Mouse (Mus musculus) gonadal fat pad, adult 2 months (tissue): ENCODE measurements around the gene Ror2. TPM values are rescaled to one million over a fixed set of nuclear protein-coding genes. Genes with fewer than 3 reads are reported as not detected.

Experiments
- DNase-seq: peaks from one replicate; pipeline ENCODE4 v3.0.0-alpha.2; 2012; ENCODE audit warnings: low read depth
- polyA plus RNA-seq: library from polyadenylated mRNA; depleted of rRNA; stranded (reverse); fragments of >200 nt; gene quantifications from 2 replicates; pipeline ENCODE4 v1.2.3, GENCODE M21; 2012

The Ror2 gene
- polyA plus RNA-seq, 1 experiment = 1.8 TPM

DNA sequence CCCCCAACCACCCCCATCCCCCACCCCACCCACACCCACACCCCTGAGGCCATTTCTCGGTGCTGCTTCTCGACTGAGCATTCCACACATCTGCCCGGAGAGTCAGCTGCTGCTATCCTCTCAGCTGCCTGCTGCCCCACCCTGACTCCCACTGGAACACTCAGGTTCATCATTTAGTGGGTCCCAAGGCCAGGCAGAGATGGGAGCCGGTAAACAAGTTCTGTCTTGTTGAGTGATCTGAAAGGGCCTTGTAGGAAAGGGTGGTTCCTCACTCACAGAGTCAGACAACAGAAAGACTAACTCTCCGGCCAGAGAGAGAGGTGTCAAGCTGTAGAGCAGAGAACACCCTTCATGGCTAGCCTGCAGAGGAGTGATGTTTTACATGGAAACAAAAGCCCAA, 155.9 kb downstream of the Ror2 start:
- no peak for DNase-seq

DNA sequence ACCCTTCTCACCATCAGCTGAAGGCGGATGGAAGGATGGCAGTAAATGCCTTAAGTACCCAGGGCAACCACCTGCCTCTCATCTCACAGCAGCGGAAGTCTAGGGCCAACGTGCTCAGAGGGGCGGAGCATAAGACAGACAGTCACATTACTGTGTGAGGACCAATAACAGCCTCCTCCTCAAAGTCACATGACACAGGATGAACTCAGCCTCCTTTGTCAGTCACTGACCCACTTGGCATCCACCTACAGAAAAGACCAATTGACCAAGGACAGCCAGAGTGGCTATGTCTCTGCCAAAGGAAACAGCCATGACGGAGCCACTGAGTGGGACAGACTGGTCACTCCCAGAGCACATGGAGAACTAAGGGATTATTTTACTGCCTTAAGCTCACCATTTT, 160.3 kb downstream of the Ror2 start:
- no peak for DNase-seq

DNA sequence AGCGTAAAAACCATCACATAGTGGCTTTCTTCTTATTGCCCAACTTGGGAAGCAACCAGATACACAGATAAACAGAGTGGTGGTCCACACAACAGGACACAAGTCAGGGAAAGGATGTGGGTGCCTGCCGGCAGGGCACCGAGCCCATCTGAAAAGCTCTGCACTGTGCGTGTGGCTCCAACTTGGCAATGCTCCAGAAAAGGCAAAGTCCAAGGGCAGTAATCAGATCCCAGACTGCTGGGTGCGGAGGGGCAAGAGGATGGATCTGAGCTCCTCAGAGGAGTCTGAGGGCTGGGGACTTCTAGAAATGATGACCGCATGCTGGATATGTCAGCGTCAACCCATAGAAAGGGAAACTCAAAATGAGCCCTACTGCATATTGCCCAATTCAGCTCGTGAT, 163.8 kb downstream of the Ror2 start:
- DNase-seq = no peak

- no peak for DNase-seq
These were observed 165.0 kb downstream of the Ror2 start for GRCm38 (mm10) chr13:53120906-53121305.

- DNase-seq = no peak
These were observed 166.1 kb downstream of the Ror2 start for GRCm38 (mm10) chr13:53119586-53120426.

DNA sequence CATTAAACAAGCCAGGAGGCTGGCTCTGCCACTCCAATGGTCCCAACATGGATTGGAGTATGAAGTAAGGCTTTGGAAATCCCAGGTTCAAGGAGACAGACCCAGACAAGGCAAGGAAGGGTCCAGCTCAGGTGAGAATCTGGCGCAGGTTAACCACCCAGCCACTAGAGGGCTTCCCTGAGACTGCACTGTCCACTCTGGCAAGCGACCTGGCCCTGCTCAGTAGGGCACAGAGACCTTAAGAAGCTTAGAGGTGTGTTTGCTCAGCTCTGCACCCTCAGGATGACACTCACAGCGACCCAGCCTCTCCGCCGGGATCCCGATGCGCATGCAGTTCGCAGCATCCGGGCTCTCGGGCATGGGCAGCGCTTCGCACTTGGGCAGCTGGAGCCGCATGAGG, 167.5 kb downstream of the Ror2 start:
- DNase-seq = no peak

- DNase-seq = no peak
These were observed 168.0 kb downstream of the Ror2 start for GRCm38 (mm10) chr13:53117921-53118320.

DNA sequence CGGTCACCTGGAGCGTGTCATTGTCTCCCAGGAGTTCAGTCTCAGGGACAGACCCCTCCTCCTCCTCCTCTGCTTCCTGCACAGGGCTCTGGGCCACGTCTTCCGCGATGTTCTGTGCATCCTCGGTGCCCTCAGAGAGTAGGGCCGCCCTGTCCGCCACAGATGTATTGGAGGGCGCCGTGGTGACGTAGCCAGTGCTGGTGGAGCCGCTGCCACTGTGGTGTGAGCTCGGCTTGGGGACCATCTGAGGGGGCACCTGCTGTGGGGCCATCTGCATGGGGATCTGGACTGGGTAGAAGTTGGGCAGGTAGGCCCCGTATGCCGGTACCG, 175.7 kb downstream of the Ror2 start:
- DNase-seq = no peak

- DNase-seq = no peak
These were observed 176.2 kb downstream of the Ror2 start for GRCm38 (mm10) chr13:53109560-53110248.

DNA sequence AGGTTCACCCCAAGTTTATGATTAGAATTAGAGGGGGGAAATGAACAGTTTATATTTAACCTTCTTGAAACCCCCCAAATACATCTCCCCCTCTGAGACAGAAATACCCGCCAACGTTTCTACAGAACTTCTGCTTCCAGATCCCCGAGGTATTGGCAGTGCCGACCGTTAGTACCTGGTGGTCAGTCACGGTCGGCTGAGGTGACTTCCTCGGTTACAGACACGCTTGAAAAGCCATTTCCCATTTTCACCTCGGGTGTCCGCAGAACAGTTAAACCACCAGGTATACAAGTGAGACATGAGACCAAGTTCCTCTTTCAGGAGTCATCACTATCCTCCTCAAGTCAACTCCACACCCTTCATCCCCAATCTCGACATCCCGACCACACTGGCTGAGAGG, 179.2 kb downstream of the Ror2 start:
- DNase-seq = no peak

- DNase-seq = no peak
These were observed 185.9 kb downstream of the Ror2 start for GRCm38 (mm10) chr13:53099771-53100682.

- no peak for DNase-seq
These were observed 189.3 kb downstream of the Ror2 start for GRCm38 (mm10) chr13:53096615-53097014.

- DNase-seq = no peak
These were observed 190.7 kb downstream of the Ror2 start for GRCm38 (mm10) chr13:53095222-53095621.

DNA sequence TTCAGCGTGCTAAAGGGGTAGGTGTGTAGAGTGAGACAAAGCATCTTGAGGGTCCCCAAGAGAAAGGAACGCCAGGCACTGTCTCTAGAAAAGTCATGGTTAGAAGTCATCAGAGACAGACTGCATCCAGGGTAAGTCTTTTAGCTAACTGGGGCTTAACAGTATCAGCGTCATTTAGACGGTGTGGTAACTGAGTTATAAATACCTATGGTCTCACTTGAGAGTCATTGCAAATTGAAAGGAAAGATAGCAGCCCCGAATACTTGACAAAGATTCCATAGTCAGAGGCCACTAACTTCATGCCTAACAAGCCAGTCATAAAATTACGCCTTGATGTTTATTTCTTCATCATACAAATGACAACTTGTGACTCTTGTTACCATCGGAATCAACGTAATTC, 191.3 kb downstream of the Ror2 start:
- DNase-seq = no peak

DNA sequence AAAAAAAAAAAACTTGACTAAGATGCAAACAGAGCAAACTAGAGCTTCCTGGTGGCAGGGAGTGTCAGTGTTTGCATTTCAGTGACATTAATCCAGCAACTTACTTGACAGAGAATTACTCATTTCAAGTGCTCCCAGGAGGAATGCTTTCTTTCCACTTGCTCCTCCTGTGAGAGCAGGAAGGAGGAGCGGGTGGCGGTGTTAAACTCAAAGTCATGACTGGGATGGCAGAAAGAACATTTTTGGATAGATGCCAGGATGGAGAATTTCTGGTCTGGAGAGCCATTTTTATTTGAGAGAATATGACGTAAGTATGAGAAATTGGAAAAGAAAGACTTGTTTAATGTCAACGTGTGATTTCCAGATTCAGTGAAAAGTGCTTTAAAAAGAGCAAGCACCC, 192.5 kb downstream of the Ror2 start:
- DNase-seq = no peak

DNA sequence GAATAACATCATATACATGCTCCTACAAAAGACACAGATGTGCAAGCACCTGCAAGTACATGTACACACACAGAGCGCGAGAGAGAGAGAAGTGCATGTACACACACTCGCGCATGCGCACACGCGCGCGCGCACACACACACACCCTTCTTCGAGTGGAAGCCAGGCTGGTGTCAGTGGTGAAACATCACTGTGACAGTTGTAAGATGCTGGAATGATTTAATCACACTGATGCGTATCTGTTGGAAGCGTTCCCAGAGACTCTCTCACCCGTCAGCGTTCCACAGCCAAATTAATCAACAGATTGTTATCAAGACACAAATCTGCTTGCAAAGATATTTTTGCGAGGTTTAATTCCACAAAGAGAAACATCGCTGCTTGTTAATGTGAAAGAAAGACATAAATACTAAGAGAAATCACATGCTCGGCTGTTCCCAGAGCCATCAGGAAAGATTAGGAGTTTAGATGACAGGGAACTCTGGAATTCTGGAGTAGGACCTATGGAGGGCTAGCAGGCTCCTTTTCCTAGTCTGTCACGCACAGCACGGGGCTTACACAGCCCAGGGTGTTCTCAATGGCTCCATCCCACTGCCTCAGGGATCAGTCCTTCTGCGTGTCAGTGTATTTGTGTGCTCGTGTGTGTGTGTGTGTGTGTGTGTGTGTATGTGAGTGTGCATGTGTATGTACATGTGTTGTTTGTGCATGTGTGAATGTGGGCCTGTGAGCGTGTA, 199.2 kb downstream of the Ror2 start:
- no peak for DNase-seq

GRCm38 (mm10) chr13:53081846-53082245, 204.1 kb downstream of the Ror2 start:
- DNase-seq = no peak

- no peak for DNase-seq
These were observed 208.1 kb downstream of the Ror2 start for GRCm38 (mm10) chr13:53077732-53078345.

DNA sequence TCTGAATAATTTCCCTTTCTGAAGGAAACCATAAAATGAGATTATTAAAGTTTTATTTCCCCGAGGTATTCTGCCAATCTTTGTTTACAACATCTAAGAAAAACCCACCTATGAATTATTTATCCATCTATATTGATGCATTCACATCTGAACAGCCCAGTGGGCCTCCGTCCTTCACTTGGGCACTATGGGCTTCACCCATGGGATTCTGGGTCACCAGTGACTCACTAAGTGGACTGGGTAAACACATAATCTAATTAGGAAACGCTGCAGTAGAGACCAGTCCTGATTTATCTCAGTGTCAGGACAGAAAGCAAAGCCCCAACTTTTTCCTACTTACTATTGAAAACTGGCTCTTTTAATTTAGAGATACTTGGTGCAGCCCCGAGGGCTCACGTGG, 210.9 kb downstream of the Ror2 start:
- no peak for DNase-seq

DNA sequence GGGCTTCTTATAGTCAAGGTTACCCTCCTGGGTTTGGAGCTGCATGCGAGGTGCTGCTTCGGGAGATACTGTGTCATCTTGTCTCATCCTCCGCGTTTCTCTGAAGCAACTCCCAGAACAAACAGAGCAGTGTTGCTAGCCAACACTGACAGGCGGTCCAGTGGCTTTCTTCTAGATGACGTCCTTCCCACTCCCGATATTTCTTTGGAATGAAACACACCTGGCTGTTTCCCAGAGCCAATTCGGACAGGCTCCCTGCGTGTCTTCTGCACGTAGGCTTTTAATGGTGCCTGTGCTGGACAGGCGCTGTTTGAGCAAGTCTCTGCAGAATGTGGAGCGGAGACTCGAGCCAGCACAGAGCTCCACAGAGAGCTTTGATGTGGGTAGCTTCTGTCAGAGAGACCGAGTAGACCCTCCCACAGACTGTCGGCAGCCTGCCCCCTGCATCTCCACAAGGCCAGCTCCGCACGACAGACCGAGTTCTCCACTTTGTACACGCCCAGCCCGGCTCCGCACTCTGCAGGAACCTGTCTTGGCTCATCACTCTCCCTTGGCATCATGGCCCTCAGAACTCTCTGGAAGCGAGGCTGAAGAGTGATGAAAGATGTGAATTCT, 216.7 kb downstream of the Ror2 start:
- DNase-seq = no peak

DNA sequence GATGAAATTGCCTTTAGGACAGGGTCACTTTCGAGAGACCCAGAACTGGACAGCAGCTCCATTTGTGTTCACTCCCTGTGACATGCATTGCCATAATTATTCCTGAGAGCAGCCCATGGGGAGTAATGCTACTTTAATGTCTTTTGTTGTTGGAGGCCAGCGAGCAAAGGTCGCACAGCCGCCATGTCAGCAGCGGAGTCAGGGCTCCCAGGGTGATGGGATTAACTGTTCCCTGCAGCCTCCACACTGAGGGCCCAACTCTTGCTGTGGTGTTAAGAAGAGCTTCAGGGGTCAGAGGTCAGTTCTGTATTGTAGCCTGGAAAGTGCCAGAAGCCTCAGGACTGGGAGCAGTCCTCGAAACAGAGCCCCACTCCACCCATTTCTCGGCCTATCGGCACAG, 217.5 kb downstream of the Ror2 start:
- no peak for DNase-seq
